Mouse (Mus musculus) liver, adult 2 months (tissue): ENCODE measurements around the gene Hoxb2.

ENCODE experiments used
- CTCF ChIP-seq: fragments of 200-500 bp; IDR thresholded peaks from 2 replicates; pipeline ENCODE4 v1.5.1; 2011; ENCODE audit warnings: low read depth, low read length, control low read depth
- POLR2A ChIP-seq: fragments of 200-500 bp; IDR thresholded peaks from 2 replicates; pipeline ENCODE4 v1.6.1; 2011; ENCODE audit warnings: low read length, control low read depth; ENCODE audit not compliant: insufficient read depth; ENCODE audit errors: extremely low read depth

GRCm38 (mm10) chr11:96353939-96354338, 3.6 kb downstream of the Hoxb2 start:
- TF ChIP-seq CTCF = no peak
- no peak for TF ChIP-seq POLR2A
